Comparison of ENCODE assay signal across 9 mouse cellular contexts in the genomic region with DNA sequence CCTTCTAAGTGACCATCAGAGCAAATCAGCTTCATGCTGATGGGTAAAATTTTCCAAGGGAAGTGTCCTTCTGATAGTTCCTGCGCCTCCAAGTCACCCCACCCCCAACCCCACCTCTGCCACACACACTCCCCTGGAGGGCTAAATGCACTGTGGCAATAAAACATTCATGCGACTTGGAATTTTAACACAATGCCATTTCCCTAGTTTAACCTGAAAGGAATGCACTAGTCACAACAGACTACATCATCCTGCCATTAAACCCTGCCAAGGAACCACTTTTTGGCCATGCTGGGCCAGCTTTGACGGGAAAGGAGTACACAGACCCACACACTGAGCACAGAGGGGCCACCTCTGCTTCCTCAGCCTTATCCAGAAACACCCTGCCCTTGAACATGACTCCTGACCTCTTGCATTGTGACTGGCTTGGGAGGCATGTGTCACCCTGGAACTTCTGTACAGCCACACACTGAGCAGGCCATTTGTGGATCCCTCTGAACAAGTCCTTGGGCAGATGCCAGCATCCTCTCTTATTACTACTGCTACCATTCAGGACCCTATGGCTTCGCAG.
DNase-seq lines count a peak whose midpoint lies in the region; ATAC-seq lines count a peak whose summit lies in the region.
"Had no signal": no experiment of that assay in that cellular context is flagged by ENCODE, and none has a peak within 500 bp of the region (broad histone marks: within the 10 kb centered on the region; RNA-seq: fewer than 3 reads in every experiment).

No protein-coding gene starts in this region.

- no peak overlapping the region for H3K4me3 ChIP-seq in embryonic facial prominence, embryonic 11.5 days (ENCODE audit: low read depth, low read length)
- H3K4me3 ChIP-seq in heart, embryonic 16.5 days (ENCODE audit: low read length) = no peak overlapping the region
- no peak overlapping the region for H3K4me3 ChIP-seq in hindbrain, embryonic 14.5 days (replicated peaks; ENCODE audit: low read length)

- H3K4me2 ChIP-seq in embryonic facial prominence, embryonic 11.5 days (ENCODE audit: low read depth, low read length) = no peak overlapping the region
- H3K4me2 ChIP-seq in heart, embryonic 16.5 days (ENCODE audit: low read depth, low read length) = no peak overlapping the region
- no peak overlapping the region for H3K4me2 ChIP-seq in hindbrain, embryonic 14.5 days (replicated peaks)

- 40% methylated on average over 4 of the region's 4 CpGs for WGBS in embryonic facial prominence, embryonic 11.5 days
- 29% methylated on average over 4 of the region's 4 CpGs for WGBS in heart, embryonic 16.5 days
- WGBS in hindbrain, embryonic 14.5 days = 41% methylated on average over 4 of the region's 4 CpGs

- H3K9me3 ChIP-seq in embryonic facial prominence, embryonic 11.5 days (replicated peaks; ENCODE audit: control insufficient read depth, low read length) = no peaks in the 10 kb centered on the region
- no peaks in the 10 kb centered on the region for H3K9me3 ChIP-seq in heart, embryonic 16.5 days (replicated peaks; ENCODE audit: control insufficient read depth, low read length)
- H3K9me3 ChIP-seq in hindbrain, embryonic 14.5 days (ENCODE audit: control insufficient read depth, low read length) = no peaks in the 10 kb centered on the region

- H3K27me3 ChIP-seq in embryonic facial prominence, embryonic 11.5 days (ENCODE audit: control insufficient read depth, insufficient read depth, low read length) = no peaks in the 10 kb centered on the region
- no peaks in the 10 kb centered on the region; the same call in 1 of the 2 replicates for H3K27me3 ChIP-seq in heart, embryonic 16.5 days (ENCODE audit: control insufficient read depth, insufficient read depth, low read length)
- no peaks in the 10 kb centered on the region for H3K27me3 ChIP-seq in hindbrain, embryonic 14.5 days (ENCODE audit: control insufficient read depth, insufficient read depth, low read length)

- DNase-seq in ovary, postnatal 36 days (ENCODE audit: low spot score) = peak; percentile 48
- no peak for DNase-seq in ovary, postnatal 14 days (ENCODE audit: low spot score)
- DNase-seq in embryonic facial prominence, embryonic 11.5 days (ENCODE audit: low spot score) = no peak
- DNase-seq in mesoderm, embryonic 11.5 days (ENCODE audit: low read depth, low spot score) = peak; percentile 39
- DNase-seq in MN1 (ENCODE audit: low spot score) = no peak
- no peak for DNase-seq in hindbrain, embryonic 14.5 days (ENCODE audit: low spot score)
- no peak for DNase-seq in urinary bladder, adult 18-20 months (ENCODE audit: low spot score in 2 of 2)

- no peak for ATAC-seq in embryonic facial prominence, embryonic 11.5 days (replicated peaks; ENCODE audit: insufficient number of reproducible peaks, low FRiP score, low TSS enrichment, low read depth)
- peak; percentile 89 for ATAC-seq in heart, embryonic 16.5 days (replicated peaks; ENCODE audit: extremely low read depth, insufficient read depth, low FRiP score)
- no peak for ATAC-seq in hindbrain, embryonic 14.5 days (ENCODE audit: low FRiP score)

- H3K36me3 ChIP-seq in embryonic facial prominence, embryonic 11.5 days (replicated peaks; ENCODE audit: control insufficient read depth, insufficient read depth, low read depth, low read length) = no peaks in the 10 kb centered on the region
- H3K36me3 ChIP-seq in heart, embryonic 16.5 days (ENCODE audit: control insufficient read depth, insufficient read depth) = no peaks in the 10 kb centered on the region
- no peaks in the 10 kb centered on the region for H3K36me3 ChIP-seq in hindbrain, embryonic 14.5 days (replicated peaks; ENCODE audit: control insufficient read depth, insufficient read depth)

- peak overlapping the region; percentile 54; the same call in 1 of the 2 replicates for H3K27ac ChIP-seq in embryonic facial prominence, embryonic 11.5 days (replicated peaks; ENCODE audit: low read depth, low read length)
- peak overlapping the region; percentile 71 for H3K27ac ChIP-seq in heart, embryonic 16.5 days (ENCODE audit: low read length)
- no peak overlapping the region for H3K27ac ChIP-seq in hindbrain, embryonic 14.5 days
- H3K27ac ChIP-seq: liver, embryonic 14.5 days had no signal

- H3K9ac ChIP-seq in embryonic facial prominence, embryonic 11.5 days (replicated peaks; ENCODE audit: low read length) = no peak overlapping the region
- no peak overlapping the region for H3K9ac ChIP-seq in heart, embryonic 16.5 days (ENCODE audit: low read length)
- no peak overlapping the region for H3K9ac ChIP-seq in hindbrain, embryonic 14.5 days
- H3K9ac ChIP-seq: liver, embryonic 14.5 days had no signal

- peaks cover 3% of the 10 kb centered on the region for H3K4me1 ChIP-seq in embryonic facial prominence, embryonic 11.5 days (ENCODE audit: control insufficient read depth, insufficient read depth, low read length)
- H3K4me1 ChIP-seq in heart, embryonic 16.5 days (ENCODE audit: control insufficient read depth, insufficient read depth, low read length) = peaks cover 9% of the 10 kb centered on the region; the same call in 1 of the 2 replicates
- H3K4me1 ChIP-seq in hindbrain, embryonic 14.5 days (replicated peaks; ENCODE audit: control insufficient read depth, insufficient read depth, low read length) = peaks cover 18% of the 10 kb centered on the region

Comparison
In these comparisons a context has a peak if more than half of its experiments do, and no peak if none do; other contexts are left out.
1. DNase-seq: peak in ovary, postnatal 36 days (single experiment) and mesoderm, embryonic 11.5 days (single experiment); none in ovary, postnatal 14 days (single experiment), embryonic facial prominence, embryonic 11.5 days (single experiment), MN1 (single experiment), hindbrain, embryonic 14.5 days (single experiment) and urinary bladder, adult 18-20 months (0 of 2).